Mouse (Mus musculus) kidney, postnatal 0 days (tissue): ENCODE results near the gene A630001G21Rik. TPM values are rescaled to one million over a fixed set of nuclear protein-coding genes. Genes with fewer than 3 reads are reported as not detected.

ENCODE experiments used
- ATAC-seq: fragments of 200-750 bp; cut with Nextera tagmentation; replicated peaks from 2 replicates; pipeline ENCODE4 v1.8.0; 2017; ENCODE audit warnings: low read depth, moderate number of reproducible peaks, moderate TSS enrichment, moderate library complexity; ENCODE audit not compliant: low FRiP score
- DNase-seq: peaks from one replicate; pipeline ENCODE4 v3.0.0-alpha.2; 2016; ENCODE audit warnings: low spot score
- H3K27ac ChIP-seq: fragments of 300-500 bp; sonication (generic); 2 replicates; pipeline ENCODE4 v1.5.1; 2014; ENCODE audit warnings: mild to moderate bottlenecking
- H3K27me3 ChIP-seq: fragments of 300-500 bp; sonication (generic); 2 replicates; pipeline ENCODE4 v1.6.1; 2014; ENCODE audit warnings: low read length, mixed read lengths; ENCODE audit not compliant: insufficient read depth
- H3K36me3 ChIP-seq: fragments of 300-500 bp; sonication (generic); 2 replicates; pipeline ENCODE4 v1.6.1; 2014; ENCODE audit warnings: low read length, mixed read lengths; ENCODE audit not compliant: insufficient read depth
- H3K4me1 ChIP-seq: fragments of 300-500 bp; sonication (generic); replicated peaks from 2 replicates; pipeline ENCODE4 v1.6.1; 2014; ENCODE audit warnings: antibody characterized with exemption, low read length, mixed read lengths; ENCODE audit not compliant: insufficient read depth
- H3K4me2 ChIP-seq: fragments of 300-500 bp; sonication (generic); 2 replicates; pipeline ENCODE4 v1.6.1; 2014; ENCODE audit warnings: mild to moderate bottlenecking, low read length, moderate library complexity, mixed read lengths
- H3K4me3 ChIP-seq: fragments of 300-500 bp; sonication (generic); replicated peaks from 2 replicates; pipeline ENCODE4 v1.5.1; 2014; ENCODE audit warnings: low read depth, low read length
- H3K9ac ChIP-seq: fragments of 300-500 bp; sonication (generic); 2 replicates; pipeline ENCODE4 v1.6.1; 2014; ENCODE audit warnings: low read depth, low read length
- H3K9me3 ChIP-seq: fragments of 300-500 bp; sonication (generic); replicated peaks from 2 replicates; pipeline ENCODE4 v1.6.1; 2016; ENCODE audit warnings: low read length, inconsistent platforms, mixed read lengths
- CTCF ChIP-seq: IDR thresholded peaks from 2 replicates; pipeline ENCODE4 v1.5.1; 2016; ENCODE audit warnings: antibody characterized with exemption, low read depth, mild to moderate bottlenecking, moderate library complexity
- WGBS: fragments of 180-500 bp; shearing (Covaris S2); extraction: QIAGEN DNeasy Blood & Tissue Kit; methylation state at CpG from one replicate; pipeline ENCODE4 v1.1.7; 2014; 5-methylcytosine and 5-hydroxymethylcytosine counted together
- polyA plus RNA-seq: library from polyadenylated mRNA; unstranded; fragments of >200 nt; fragmentation: Nextera tagmentation; extraction: Ambion mirVana; gene quantifications from 2 replicates; pipeline ENCODE4 v1.2.1, GENCODE M21; 2015

A630001G21Rik gene
- polyA plus RNA-seq, 1 experiment from 2014 or later = 1.7 TPM

DNA sequence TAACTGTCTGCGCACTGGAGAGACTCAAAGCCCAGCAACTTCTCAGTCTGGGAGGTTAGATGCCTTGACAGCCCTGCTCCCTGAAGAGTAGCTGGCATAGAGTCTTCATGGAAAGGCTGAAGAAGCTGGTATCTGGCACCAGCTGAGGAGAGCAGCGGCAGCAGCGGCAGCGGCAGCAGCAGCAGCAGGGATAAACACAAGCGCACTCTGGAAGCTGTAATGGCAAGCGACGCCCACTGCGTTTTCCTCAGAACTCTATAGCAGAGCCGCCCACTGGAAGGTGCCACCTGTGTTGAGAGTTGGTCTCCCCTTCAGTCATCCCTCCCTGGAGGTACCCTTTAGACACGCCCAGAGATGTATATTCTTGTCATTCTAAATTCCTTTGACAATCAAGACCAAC is 2.3 kb downstream of the A630001G21Rik start:
- DNase-seq = no peak
- Histone ChIP-seq H3K4me3 (no peak overlapping the region), H3K9ac (no peak overlapping the region), H3K27me3 (no peaks in the 10 kb centered on the region), H3K9me3 (no peaks in the 10 kb centered on the region), H3K27ac (no peak overlapping the region), H3K36me3 (no peaks in the 10 kb centered on the region), H3K4me2 (no peak overlapping the region), H3K4me1 (no peaks in the 10 kb centered on the region)
- 37% methylated on average over 10 of the region's 10 CpGs for WGBS
- no peak for TF ChIP-seq CTCF
- ATAC-seq = no peak

DNA sequence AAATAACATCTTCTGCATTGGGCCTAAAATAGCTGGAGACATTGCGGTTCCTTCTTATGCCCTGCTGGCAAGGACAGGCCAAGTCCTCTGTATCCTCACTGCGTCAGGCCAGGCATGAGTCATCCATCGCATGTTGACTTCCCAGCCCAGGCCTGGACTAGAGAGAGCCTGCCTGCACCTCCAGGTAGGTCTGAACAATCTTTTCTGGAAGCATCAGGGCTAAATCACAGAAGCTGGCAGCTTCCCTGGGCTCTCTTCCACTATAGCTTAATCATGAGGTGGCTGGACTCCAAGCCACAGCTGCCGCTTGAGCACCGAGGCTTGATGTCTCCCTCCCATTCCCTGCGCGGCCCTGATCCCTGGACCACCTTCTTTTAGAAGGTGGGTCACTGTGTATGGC is 3.3 kb downstream of the A630001G21Rik start:
- no peak for TF ChIP-seq CTCF
- Histone ChIP-seq H3K4me3 (no peak overlapping the region), H3K27me3 (no peaks in the 10 kb centered on the region), H3K27ac (no peak overlapping the region), H3K9ac (no peak overlapping the region), H3K36me3 (no peaks in the 10 kb centered on the region), H3K4me2 (no peak overlapping the region), H3K9me3 (no peaks in the 10 kb centered on the region), H3K4me1 (no peaks in the 10 kb centered on the region)
- DNase-seq (no peak), ATAC-seq (no peak)
- WGBS = 67% methylated on average over 7 of the region's 7 CpGs

DNA sequence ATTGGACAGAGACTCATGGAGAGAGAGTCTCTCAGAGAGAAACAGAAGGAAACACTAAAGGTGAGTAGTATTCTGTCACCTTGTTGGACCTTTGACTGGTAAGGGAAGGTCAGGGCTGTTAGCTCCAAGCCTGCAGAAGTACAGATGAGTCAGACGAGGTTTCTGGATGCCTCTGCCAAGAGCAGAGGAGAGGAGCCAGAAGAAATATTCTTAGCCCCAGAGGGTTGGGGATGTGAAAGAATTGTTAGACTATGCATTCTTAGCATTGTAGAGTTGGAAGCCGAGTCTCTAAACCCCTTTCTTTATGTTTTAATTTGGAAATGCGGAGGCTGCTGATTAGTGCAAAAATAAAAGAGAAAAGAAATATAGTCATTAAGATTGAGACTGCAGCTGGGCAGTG is 6.5 kb downstream of the A630001G21Rik start:
- H3K27me3 ChIP-seq = no peaks in the 10 kb centered on the region
- no peaks in the 10 kb centered on the region for H3K36me3 ChIP-seq
- H3K27ac ChIP-seq = no peak overlapping the region
- TF ChIP-seq CTCF = no peak
- no peak for ATAC-seq
- no peak for DNase-seq
- H3K4me1 ChIP-seq = no peaks in the 10 kb centered on the region
- no peak overlapping the region for H3K9ac ChIP-seq
- no peaks in the 10 kb centered on the region for H3K9me3 ChIP-seq
- no peak overlapping the region for H3K4me2 ChIP-seq
- no peak overlapping the region for H3K4me3 ChIP-seq
- 74% methylated on average over 3 of the region's 3 CpGs for WGBS

DNA sequence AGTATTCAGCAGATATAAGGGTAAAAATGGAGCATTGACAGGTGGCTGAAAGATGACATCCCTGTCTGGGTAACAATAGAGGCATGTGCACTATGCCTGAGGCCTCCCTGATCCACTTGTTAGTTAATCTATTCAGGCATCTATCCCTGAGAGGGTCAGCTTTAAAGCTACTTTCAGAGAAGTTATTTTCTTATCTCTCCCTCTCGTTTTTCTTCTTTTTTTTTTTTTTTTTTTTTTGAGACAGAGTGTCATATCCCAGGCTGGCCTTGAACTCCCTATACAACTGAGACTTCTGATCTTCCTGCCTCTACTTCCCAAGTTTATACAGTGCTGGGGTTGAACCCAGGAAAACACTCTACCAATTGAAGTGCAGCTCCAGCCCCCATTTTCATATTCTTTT is 10.7 kb downstream of the A630001G21Rik start:
- Histone ChIP-seq H3K27ac (no peak overlapping the region), H3K9me3 (no peaks in the 10 kb centered on the region), H3K4me2 (no peak overlapping the region), H3K9ac (no peak overlapping the region), H3K27me3 (no peaks in the 10 kb centered on the region), H3K36me3 (no peaks in the 10 kb centered on the region), H3K4me3 (no peak overlapping the region), H3K4me1 (no peaks in the 10 kb centered on the region)
- no peak for ATAC-seq
- WGBS = 77% methylated on average over 1 of the region's 1 CpGs
- TF ChIP-seq CTCF = no peak
- no peak for DNase-seq

DNA sequence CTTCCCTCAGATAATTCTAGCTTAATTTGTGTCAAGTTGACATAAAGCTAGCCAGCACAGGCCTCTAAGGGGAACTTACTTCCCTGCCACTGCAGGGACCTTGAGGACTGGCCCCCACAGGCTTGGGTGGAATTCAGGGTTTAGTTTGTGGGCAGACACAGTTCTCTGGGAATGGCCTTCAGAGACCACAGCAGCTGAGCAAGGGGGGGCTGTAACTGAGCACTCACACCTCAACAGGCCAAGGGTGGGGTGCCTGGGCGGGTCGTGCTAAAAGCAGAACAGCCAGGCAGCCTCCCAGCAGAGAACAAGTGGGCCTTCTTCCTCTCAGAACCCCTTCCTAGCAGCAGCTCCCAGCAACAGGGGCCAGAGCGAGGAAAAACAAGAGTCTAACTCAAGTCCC is 12.3 kb downstream of the A630001G21Rik start:
- Histone ChIP-seq H3K9me3 (no peaks in the 10 kb centered on the region), H3K27me3 (no peaks in the 10 kb centered on the region), H3K27ac (no peak overlapping the region), H3K9ac (no peak overlapping the region), H3K4me2 (no peak overlapping the region), H3K4me3 (no peak overlapping the region), H3K4me1 (no peaks in the 10 kb centered on the region), H3K36me3 (no peaks in the 10 kb centered on the region)
- WGBS = 79% methylated on average over 3 of the region's 3 CpGs
- DNase-seq (no peak), ATAC-seq (no peak)
- TF ChIP-seq CTCF = no peak

DNA sequence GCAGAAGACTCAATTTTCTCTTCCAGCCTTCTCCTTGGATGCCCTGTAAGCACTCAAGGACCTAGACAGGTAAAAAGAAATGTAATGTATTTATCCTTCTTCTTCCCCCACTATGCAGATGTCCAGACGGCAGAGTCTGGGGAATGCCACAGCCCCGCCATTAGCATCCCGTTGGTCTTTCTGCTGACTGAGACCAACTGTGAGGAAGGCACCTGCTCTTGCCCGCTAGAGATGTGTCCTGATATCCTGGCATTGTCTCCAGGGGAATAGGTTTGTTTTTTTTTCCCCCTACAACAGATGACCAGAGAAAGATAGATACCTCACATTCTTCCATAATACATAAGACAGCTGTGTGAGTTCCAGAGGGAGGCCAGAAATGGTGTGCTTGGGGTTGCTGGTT is 14.2 kb downstream of the A630001G21Rik start:
- no peak for ATAC-seq
- Histone ChIP-seq H3K9me3 (no peaks in the 10 kb centered on the region), H3K27ac (no peak overlapping the region), H3K4me3 (no peak overlapping the region), H3K4me2 (no peak overlapping the region), H3K36me3 (no peaks in the 10 kb centered on the region), H3K9ac (no peak overlapping the region), H3K4me1 (no peaks in the 10 kb centered on the region), H3K27me3 (no peaks in the 10 kb centered on the region)
- no peak for TF ChIP-seq CTCF
- 71% methylated on average over 4 of the region's 4 CpGs for WGBS
- DNase-seq = no peak

DNA sequence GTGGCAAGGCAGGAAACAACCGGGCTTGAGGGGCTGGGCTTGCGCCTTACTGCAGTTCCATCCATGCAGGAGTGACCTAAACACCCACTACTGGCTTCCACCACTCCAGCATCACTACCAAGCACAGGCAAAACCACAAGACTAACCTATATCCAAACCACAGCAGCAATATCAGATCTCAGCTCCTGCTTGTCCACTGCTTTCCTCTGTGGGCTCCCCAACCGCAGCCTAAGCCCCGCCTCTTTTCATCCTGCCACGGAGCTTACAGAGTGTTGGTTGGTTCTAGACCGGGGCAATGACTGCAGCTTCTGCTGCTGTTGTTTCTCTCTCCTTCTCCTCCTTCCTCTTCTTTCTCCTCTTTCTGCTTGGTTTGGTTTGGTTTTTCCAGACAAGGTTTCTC is 15.1 kb downstream of the A630001G21Rik start:
- Histone ChIP-seq H3K4me2 (no peak overlapping the region), H3K9ac (no peak overlapping the region), H3K36me3 (no peaks in the 10 kb centered on the region), H3K9me3 (no peaks in the 10 kb centered on the region), H3K4me1 (no peaks in the 10 kb centered on the region), H3K27me3 (no peaks in the 10 kb centered on the region), H3K4me3 (no peak overlapping the region), H3K27ac (no peak overlapping the region)
- no peak for DNase-seq
- TF ChIP-seq CTCF = no peak
- 86% methylated on average over 6 of the region's 6 CpGs for WGBS
- no peak for ATAC-seq
